Mouse (Mus musculus): Measurements from ENCODE around the gene Ifitm6.
A peak's percentile ranks its signal among the peaks of the same experiment; 100 is the strongest.
"Not testable (repeated sequence)": the region's sequence is repeated elsewhere in the genome, so short reads cannot be mapped to it uniquely, and the experiment has no call there.

Ifitm6 gene

GRCm38 (mm10) chr7:141017824-141018223, at the start of gene Ifitm6:
Gene Ifitm6 (minus strand): TSS chr7:141017924.
- not testable (repeated sequence) for DNase-seq

GRCm38 (mm10) chr7:141064576-141064975, 46.9 kb upstream of the Ifitm6 start:
- peak; percentile 42 for DNase-seq

DNA sequence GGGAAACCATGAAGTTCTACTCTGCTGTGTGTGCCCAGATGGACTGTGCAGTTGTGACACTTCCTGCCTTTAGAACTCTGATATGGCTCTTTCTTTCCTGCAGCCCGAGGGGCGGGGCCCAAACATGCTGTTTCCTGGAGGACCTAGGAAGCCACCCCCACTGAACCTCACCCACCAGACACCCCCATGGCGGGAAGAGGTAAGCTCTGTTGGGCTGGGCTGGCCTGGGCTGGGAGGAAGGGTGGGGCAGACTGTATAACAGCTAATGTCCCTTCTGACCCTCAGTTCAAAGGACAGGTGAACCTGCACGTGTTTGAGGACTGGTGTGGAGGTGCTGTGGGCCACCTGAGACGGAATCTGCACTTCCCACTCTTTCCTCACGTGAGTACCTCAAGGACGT, 46.5 kb upstream of the Ifitm6 start:
- no peak for DNase-seq

DNA sequence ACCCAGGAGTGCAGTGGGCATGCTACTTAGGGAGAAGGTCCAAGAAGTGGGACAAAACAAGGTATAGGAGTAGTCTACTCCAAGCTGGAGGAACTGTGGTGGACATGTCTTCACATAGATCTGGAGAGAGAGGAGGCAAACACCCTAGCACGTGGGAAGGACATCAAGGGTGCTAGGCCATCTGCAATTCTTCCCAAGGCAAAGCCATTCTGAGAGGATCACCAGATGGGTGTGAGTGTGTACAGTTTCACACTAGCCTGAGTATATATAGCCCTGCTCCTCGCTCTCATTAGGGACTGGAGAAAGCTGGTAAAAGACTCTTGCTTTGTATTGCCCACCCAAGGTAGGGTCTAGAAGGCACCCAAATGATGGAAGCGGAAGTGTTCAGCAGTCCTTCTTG, 45.6 kb upstream of the Ifitm6 start:
- no peak for DNase-seq

DNA sequence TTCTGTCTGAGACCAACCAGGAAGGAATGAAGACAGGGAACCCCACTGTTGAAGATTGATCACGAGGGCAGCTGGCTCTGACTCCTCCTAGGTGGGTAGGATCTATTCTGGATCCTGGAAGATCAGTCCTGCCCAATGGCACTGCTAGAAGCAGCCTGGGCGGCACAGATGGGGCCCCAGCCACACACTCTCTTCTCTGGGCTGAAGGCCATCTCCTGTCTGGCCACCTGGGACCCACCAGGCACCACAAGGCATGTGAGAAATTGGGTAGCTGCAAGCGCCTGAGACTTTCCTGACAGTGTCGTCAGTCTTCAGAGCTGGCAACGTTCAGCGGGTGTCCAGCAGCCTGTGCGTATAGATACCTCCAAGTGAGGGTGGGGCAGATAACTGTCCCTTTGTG, 44.8 kb upstream of the Ifitm6 start:
- DNase-seq: no peak

- no peak for DNase-seq
Observed at GRCm38 (mm10) chr7:141061269-141061692, 43.6 kb upstream of the Ifitm6 start.

DNA sequence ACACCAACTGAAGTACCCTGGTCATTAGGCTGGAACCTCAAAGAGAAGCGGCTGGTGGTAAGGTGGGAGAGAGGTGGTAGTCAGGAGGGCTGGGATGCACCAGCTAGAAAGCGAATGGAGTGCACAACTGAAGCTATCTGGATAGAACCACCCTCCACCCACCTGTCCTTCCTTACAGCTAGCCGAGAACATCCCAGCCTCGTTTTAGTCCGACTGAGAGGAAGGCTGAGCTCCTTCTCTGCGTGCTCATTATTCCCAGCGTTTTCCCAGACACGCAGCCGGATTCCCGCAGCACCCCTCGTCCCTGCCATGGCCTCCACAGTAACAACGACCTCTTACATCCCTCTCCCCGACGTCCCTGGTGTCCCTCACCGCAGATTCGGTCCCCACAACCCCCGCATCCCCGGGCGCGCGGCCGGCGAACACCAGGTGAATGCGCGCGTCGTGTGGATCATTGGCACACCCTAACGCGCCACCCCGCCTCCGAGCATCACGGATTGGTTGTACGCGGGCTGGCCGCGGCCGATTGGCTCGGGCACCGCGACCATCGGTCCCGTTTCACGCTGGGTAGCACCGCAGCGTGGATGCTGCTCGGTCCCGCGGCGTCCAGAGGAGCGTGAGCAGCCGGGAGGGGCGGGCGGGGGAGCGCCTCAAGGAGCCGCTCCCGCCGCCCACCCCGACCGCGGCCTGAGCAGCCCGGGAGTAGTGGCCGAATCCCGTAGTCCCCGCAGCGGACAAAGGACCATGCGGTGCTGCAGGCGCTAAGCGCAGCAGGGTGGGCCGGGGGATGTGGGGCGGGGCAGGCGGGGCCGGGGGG, 42.9 kb upstream of the Ifitm6 start, which contains the start of gene B4galnt4:
Gene B4galnt4 (plus strand): TSS at position 679 of the 817 bp plus-strand sequence.
- peak; percentile 48 for DNase-seq

GRCm38 (mm10) chr7:141059929-141060328, 42.2 kb upstream of the Ifitm6 start:
- no peak for DNase-seq

GRCm38 (mm10) chr7:141058601-141059341, 41.0 kb upstream of the Ifitm6 start:
- DNase-seq: no peak

- DNase-seq: no peak
Observed at GRCm38 (mm10) chr7:141057541-141057940, 39.8 kb upstream of the Ifitm6 start.

GRCm38 (mm10) chr7:141056976-141057375, 39.3 kb upstream of the Ifitm6 start:
- no peak for DNase-seq

GRCm38 (mm10) chr7:141055785-141056184, 38.1 kb upstream of the Ifitm6 start:
- DNase-seq: no peak

GRCm38 (mm10) chr7:141052421-141052820, 34.7 kb upstream of the Ifitm6 start:
- no peak for DNase-seq

DNA sequence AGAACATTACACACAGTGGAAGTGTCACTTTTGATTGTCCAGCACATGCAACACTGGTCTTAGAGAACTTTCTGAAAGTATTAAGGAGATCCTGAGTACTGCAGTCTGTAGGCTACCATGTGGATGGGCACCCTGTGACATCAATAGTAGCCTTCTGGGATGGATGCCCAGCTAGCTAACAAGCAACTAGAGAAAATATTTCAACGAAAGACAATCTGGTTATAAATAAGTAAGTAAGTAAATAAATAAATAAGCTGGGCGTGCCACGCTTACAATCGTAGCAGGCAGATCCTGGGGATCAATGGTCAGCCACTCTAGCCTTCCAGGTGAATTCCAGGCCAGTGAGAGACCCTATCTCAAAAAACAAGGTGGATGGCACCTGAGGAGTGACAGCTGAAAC, 34.3 kb upstream of the Ifitm6 start:
- DNase-seq: no peak

DNA sequence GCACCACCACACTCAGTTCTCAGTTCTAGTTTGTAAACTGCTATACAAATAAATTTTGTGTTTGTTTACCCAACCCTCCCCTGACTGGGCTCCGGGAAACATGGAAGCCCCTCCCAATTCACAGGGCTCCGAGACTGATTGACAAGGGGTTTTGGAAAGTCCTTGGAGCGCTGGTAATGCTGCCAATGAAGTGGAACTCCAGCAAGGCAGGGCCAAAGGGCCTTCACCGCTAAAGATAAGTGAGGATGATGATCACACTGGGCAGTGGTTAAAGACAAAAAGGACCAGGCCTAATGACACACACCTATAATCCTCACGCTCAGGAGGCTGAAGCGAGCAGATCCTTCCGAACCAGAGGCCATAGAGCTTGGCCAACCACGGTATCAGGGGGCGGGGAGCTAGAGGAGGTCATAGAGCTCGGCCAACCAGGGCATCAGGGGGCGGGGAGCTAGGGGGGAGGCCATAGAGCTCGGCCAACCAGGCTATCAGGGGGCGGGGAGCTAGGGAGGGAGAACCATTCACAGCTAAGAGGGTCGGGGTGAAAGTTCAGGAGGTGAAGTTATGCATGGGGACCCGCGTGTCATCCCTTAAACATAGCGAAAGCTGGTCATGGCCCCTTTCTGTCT, 33.4 kb upstream of the Ifitm6 start:
- DNase-seq: no peak

DNA sequence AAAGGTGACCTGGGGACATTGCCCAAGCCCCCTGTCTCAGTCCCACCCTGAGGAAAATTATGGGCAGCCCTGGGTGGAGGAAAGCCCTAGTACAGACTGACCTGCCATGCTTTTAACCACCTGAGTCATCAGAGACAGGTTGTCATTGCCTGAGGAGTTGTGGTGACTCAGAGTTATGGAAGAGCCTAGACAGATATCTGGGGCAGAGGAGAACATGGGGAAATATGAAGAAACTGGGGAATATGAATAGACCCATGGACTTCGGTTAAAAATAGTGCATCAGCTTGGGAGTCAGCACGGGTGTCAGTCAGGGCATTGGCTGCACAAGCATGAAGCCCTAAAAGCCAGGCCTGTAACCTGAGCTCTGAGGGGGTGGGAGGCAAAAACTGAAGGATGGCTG, 31.6 kb upstream of the Ifitm6 start:
- DNase-seq: no peak

GRCm38 (mm10) chr7:141048226-141049218, 30.8 kb upstream of the Ifitm6 start:
- DNase-seq: peak; percentile 84

- DNase-seq: peak; percentile 76
Observed at GRCm38 (mm10) chr7:141047581-141048225, 30.0 kb upstream of the Ifitm6 start.

- DNase-seq: no peak
Observed at GRCm38 (mm10) chr7:141046931-141047580, 29.3 kb upstream of the Ifitm6 start.

GRCm38 (mm10) chr7:141042539-141042938, 24.8 kb upstream of the Ifitm6 start:
- DNase-seq: no peak

DNA sequence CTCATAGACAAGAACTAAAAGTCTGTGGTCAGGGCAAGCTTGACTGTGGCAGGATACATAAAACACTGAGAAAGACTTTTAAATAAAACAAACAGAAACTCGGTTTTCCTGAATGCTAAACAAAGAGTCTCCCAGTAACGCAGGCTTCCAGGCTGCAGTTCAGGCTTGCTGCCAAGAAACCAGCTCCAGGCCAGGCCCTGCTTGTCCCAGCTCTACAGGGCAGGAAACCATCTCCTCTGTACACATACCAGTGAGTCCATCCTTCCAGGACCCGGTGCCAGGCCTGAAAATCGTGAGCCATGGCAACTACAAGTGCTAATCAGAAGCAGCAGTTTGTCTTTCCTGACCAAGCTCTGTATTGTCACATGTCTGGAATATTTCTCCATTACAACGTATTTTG, 23.9 kb upstream of the Ifitm6 start:
- DNase-seq: peak; percentile 66

Data from kidney, adult 11 months (tissue).